Mouse (Mus musculus): ENCODE results near the gene Rbfox1. TPM values are rescaled to one million over a fixed set of nuclear protein-coding genes. Genes with fewer than 3 reads are reported as not detected.

Gene Rbfox1
- total RNA-seq, 1 experiment from 2014 or later: not detected

- peak; percentile 78 for ATAC-seq (replicated peaks; ENCODE audit: low read depth, poor library complexity, severe bottlenecking)
Observed at GRCm38 (mm10) chr16:7150201-7150791, 1265.1 kb downstream of the Rbfox1 start.

GRCm38 (mm10) chr16:7152401-7152800 is 1267.2 kb downstream of the Rbfox1 start:
- no peak for ATAC-seq (replicated peaks; ENCODE audit: low read depth, poor library complexity, severe bottlenecking)

- no peak for ATAC-seq (replicated peaks; ENCODE audit: low read depth, poor library complexity, severe bottlenecking)
Observed at GRCm38 (mm10) chr16:7154671-7155070, 1269.5 kb downstream of the Rbfox1 start.

- ATAC-seq (replicated peaks; ENCODE audit: low read depth, poor library complexity, severe bottlenecking): no peak
Observed at GRCm38 (mm10) chr16:7158856-7159826, 1274.0 kb downstream of the Rbfox1 start.

GRCm38 (mm10) chr16:7159827-7160217 is 1274.7 kb downstream of the Rbfox1 start:
- ATAC-seq (replicated peaks; ENCODE audit: low read depth, poor library complexity, severe bottlenecking): no peak

- ATAC-seq (replicated peaks; ENCODE audit: low read depth, poor library complexity, severe bottlenecking): no peak
Observed at GRCm38 (mm10) chr16:7162168-7162567, 1277.0 kb downstream of the Rbfox1 start.

GRCm38 (mm10) chr16:7163688-7164087 is 1278.5 kb downstream of the Rbfox1 start:
- ATAC-seq (replicated peaks; ENCODE audit: low read depth, poor library complexity, severe bottlenecking): no peak

- ATAC-seq (replicated peaks; ENCODE audit: low read depth, poor library complexity, severe bottlenecking): no peak
Observed at GRCm38 (mm10) chr16:7164153-7164737, 1279.1 kb downstream of the Rbfox1 start.

GRCm38 (mm10) chr16:7175960-7176359 is 1290.8 kb downstream of the Rbfox1 start:
- no peak for ATAC-seq (replicated peaks; ENCODE audit: low read depth, poor library complexity, severe bottlenecking)

GRCm38 (mm10) chr16:7187788-7188187 is 1302.6 kb downstream of the Rbfox1 start:
- 0 out of 2 replicates have a peak, but pooled peaks have one; percentile 32 for ATAC-seq (replicated peaks; ENCODE audit: low read depth, poor library complexity, severe bottlenecking)

- no peak for ATAC-seq (replicated peaks; ENCODE audit: low read depth, poor library complexity, severe bottlenecking)
Observed at GRCm38 (mm10) chr16:7193535-7193934, 1308.4 kb downstream of the Rbfox1 start.

GRCm38 (mm10) chr16:7197953-7198352 is 1312.8 kb downstream of the Rbfox1 start:
- ATAC-seq (replicated peaks; ENCODE audit: low read depth, poor library complexity, severe bottlenecking): no peak

GRCm38 (mm10) chr16:7200239-7200638 is 1315.1 kb downstream of the Rbfox1 start:
- no peak for ATAC-seq (replicated peaks; ENCODE audit: low read depth, poor library complexity, severe bottlenecking)

GRCm38 (mm10) chr16:7201816-7202215 is 1316.7 kb downstream of the Rbfox1 start:
- no peak for ATAC-seq (replicated peaks; ENCODE audit: low read depth, poor library complexity, severe bottlenecking)

GRCm38 (mm10) chr16:7206116-7206900 is 1321.2 kb downstream of the Rbfox1 start:
- peak; percentile 92 for ATAC-seq (replicated peaks; ENCODE audit: low read depth, poor library complexity, severe bottlenecking)

GRCm38 (mm10) chr16:7207599-7207998 is 1322.4 kb downstream of the Rbfox1 start:
- ATAC-seq (replicated peaks; ENCODE audit: low read depth, poor library complexity, severe bottlenecking): no peak

- no peak for ATAC-seq (replicated peaks; ENCODE audit: low read depth, poor library complexity, severe bottlenecking)
Observed at GRCm38 (mm10) chr16:7212756-7213155, 1327.6 kb downstream of the Rbfox1 start.

GRCm38 (mm10) chr16:7223265-7223664 is 1338.1 kb downstream of the Rbfox1 start:
- ATAC-seq (replicated peaks; ENCODE audit: low read depth, poor library complexity, severe bottlenecking): no peak

GRCm38 (mm10) chr16:7226000-7226399 is 1340.8 kb downstream of the Rbfox1 start:
- no peak for ATAC-seq (replicated peaks; ENCODE audit: low read depth, poor library complexity, severe bottlenecking)

- no peak for ATAC-seq (replicated peaks; ENCODE audit: low read depth, poor library complexity, severe bottlenecking)
Observed at GRCm38 (mm10) chr16:7228246-7228645, 1343.1 kb downstream of the Rbfox1 start.
